Mouse (Mus musculus) gastrocnemius, postnatal 25 days (tissue): Measurements from ENCODE around the gene Abcc3. TPM values are rescaled to one million over a fixed set of nuclear protein-coding genes. Genes with fewer than 3 reads are reported as not detected.

Source experiments
- DNase-seq: peaks from one replicate; pipeline ENCODE4 v3.0.0; 2022
- total RNA-seq, 2 experiments: library from RNA; stranded (reverse); gene quantifications; 1 replicate in 1 of 2; 2 replicates in 1 of 2; pipeline ENCODE4 v1.2.3; 2021

Gene Abcc3
- total RNA-seq, 2 experiments from 2014 or later: 0.90 to 0.94 TPM

- DNase-seq: no peak
Observed at GRCm38 (mm10) chr11:94324618-94325017, 68.2 kb downstream of the Abcc3 start.

GRCm38 (mm10) chr11:94323271-94323925 is 69.4 kb downstream of the Abcc3 start:
- no peak for DNase-seq

GRCm38 (mm10) chr11:94322636-94323035 is 70.2 kb downstream of the Abcc3 start:
- no peak for DNase-seq

- DNase-seq: peak; percentile 95
Observed at GRCm38 (mm10) chr11:94321931-94322400, 70.8 kb downstream of the Abcc3 start, which contains the start of gene Luc7l3. Gene Luc7l3, minus strand, starts transcription at chr11:94321988.

- DNase-seq: no peak
Observed at GRCm38 (mm10) chr11:94320969-94321930, 71.5 kb downstream of the Abcc3 start.

GRCm38 (mm10) chr11:94318056-94318455 is 74.7 kb downstream of the Abcc3 start:
- DNase-seq: no peak

- DNase-seq: no peak
Observed at GRCm38 (mm10) chr11:94317515-94317914, 75.3 kb downstream of the Abcc3 start.

GRCm38 (mm10) chr11:94317014-94317413 is 75.8 kb downstream of the Abcc3 start:
- DNase-seq: no peak

GRCm38 (mm10) chr11:94316528-94316927 is 76.3 kb downstream of the Abcc3 start:
- DNase-seq: no peak

GRCm38 (mm10) chr11:94315308-94315707 is 77.5 kb downstream of the Abcc3 start:
- DNase-seq: no peak

GRCm38 (mm10) chr11:94314098-94314652 is 78.6 kb downstream of the Abcc3 start:
- no peak for DNase-seq

- no peak for DNase-seq
Observed at GRCm38 (mm10) chr11:94312733-94313132, 80.1 kb downstream of the Abcc3 start.

GRCm38 (mm10) chr11:94294996-94295845 is 97.6 kb downstream of the Abcc3 start:
- no peak for DNase-seq

Other genes starting within 250 kb of the Abcc3 start
- gene Tob1, start 181.5 kb downstream of the Abcc3 start, total RNA-seq: 100 to 1,000 TPM; 136 to 169 TPM
- gene Wfikkn2, start 147.0 kb downstream of the Abcc3 start, total RNA-seq: 1 to 10 TPM; 4.1 to 5.8 TPM
- gene Gm21885, start 111.1 kb downstream of the Abcc3 start, total RNA-seq: not detected
- 10 to 100 TPM; 33.9 to 36.3 TPM for gene Luc7l3, start 71.0 kb downstream of the Abcc3 start, total RNA-seq
- gene Ankrd40, start 65.0 kb downstream of the Abcc3 start, total RNA-seq: 100 to 1,000 TPM; 191 to 205 TPM
- 1 to 10 TPM; 2.0 to 3.2 TPM for gene Cacna1g, start 81.2 kb upstream of the Abcc3 start, total RNA-seq
- gene Spata20, start 93.2 kb upstream of the Abcc3 start, total RNA-seq: not detected
- under 1 TPM; 0.08 to 0.43 TPM for gene Epn3, start 107.0 kb upstream of the Abcc3 start, total RNA-seq
- not detected for gene Mycbpap, start 128.7 kb upstream of the Abcc3 start, total RNA-seq
- gene Rsad1, start 156.3 kb upstream of the Abcc3 start, total RNA-seq: 1 to 10 TPM; 2.6 to 4.1 TPM
- gene Chad, start 172.1 kb upstream of the Abcc3 start, total RNA-seq: 10 to 100 TPM in 1 of 2 experiments, 1 to 10 TPM in 1; 5.4 to 17.5 TPM
- 1 to 10 TPM; 1.6 to 3.3 TPM for gene Acsf2, start 208.9 kb upstream of the Abcc3 start, total RNA-seq
- gene Lrrc59, start 236.8 kb upstream of the Abcc3 start, total RNA-seq: 10 to 100 TPM; 32.5 to 34.9 TPM